Mouse (Mus musculus) E14TG2a.4 (cell line): ENCODE measurements at regions not wholly inside any gene's neighbourhood (a gene's known extent, or its start where the extent isn't known, plus 50 kb on each side); places are given as distances from the start of the nearest gene placed in this dataset.

Source experiments
- CTCF ChIP-seq: conservative IDR thresholded peaks from 2 replicates; pipeline ENCODE4 v1.5.1; 2014; ENCODE audit warnings: low read length
- POU5F1 ChIP-seq: IDR thresholded peaks from 2 replicates; pipeline ENCODE4 v1.6.1; 2014; ENCODE audit warnings: low read length, borderline replicate concordance

DNA sequence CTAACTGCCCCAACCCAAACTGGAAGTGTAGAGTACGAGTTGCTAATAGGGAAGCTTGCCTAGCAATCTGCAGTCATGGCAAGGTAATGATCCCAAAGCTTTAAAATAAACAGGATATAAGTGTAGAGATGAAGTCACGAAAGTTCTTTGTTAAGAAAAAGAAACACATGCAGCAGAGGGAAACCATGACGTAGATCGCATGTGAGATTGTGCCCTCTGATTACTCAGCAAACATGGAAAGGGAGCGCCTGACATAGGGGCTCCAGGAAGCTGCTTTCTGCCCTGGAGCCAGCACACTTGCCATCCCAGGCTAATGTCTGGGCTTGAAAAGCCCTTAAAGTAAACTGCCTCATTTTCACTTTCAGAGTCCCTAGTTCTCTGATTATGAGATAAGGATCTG, 132.4 kb downstream of the Trib2 start:
- TF ChIP-seq CTCF: no peak
- TF ChIP-seq POU5F1: no peak
